Mouse (Mus musculus): ENCODE data around the gene Fxn.

DNA sequence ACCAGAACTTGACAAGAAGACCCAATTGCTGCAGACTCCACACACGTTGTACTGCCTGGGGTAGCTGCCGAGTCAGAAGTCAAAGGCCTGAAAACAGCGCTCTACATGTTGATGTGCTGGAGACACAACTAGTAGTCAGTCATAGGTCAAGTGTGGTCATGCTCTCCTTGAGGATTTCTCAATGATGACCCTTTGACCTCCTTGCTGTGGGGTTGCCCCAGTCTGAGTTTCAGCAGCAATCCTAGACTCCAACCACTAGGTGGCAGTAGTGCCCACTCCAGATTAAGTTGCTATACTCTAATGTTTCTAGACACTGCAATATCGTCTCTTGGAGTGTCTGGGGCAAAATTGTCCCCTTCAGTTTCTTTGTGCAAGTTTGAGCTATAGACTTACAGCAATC, 3.8 kb upstream of the Fxn start:
- TF ChIP-seq CTCF (IDR thresholded peaks at IDR 0.05; ENCODE audit: low read depth, low read length) (peak; percentile 85), GATA1 (IDR thresholded peaks at IDR 0.05; ENCODE audit: borderline replicate concordance, low read length) (no peak), TAL1 (conservative IDR thresholded peaks at IDR 0.05; ENCODE audit: low read depth, low read length) (no peak), POLR2AphosphoS5 (IDR thresholded peaks at IDR 0.05; ENCODE audit: insufficient replicate concordance, low read depth, low read length) (no peak)

Data from G1E (cell line).